Mouse (Mus musculus) mesoderm, embryonic 11.5 days (tissue): Measurements from ENCODE around the gene Inpp4a.

ENCODE experiments used
- DNase-seq: peaks from one replicate; pipeline ENCODE4 v3.0.0-alpha.2; 2012; ENCODE audit warnings: low read depth, low spot score

Gene Inpp4a

DNA sequence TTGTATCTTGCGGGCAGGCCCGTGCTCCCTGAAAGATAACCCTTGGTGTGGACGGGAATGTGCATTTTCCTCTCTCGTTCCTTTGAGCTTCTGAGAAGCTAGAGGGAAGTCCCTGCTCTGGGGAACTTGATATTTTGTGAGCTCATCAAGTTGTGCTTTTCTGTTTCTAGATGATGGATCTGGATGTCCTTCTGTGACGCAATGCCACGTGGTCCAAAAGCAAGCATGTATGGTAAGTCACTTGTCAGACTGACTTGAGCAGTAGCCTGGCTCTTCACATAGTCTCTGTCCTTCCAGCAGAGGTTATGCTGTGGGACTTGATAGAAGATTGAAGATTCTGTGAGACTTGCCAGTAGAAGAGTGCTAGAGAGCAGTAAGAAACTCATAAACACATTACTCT, 57.5 kb downstream of the Inpp4a start:
- no peak for DNase-seq

DNA sequence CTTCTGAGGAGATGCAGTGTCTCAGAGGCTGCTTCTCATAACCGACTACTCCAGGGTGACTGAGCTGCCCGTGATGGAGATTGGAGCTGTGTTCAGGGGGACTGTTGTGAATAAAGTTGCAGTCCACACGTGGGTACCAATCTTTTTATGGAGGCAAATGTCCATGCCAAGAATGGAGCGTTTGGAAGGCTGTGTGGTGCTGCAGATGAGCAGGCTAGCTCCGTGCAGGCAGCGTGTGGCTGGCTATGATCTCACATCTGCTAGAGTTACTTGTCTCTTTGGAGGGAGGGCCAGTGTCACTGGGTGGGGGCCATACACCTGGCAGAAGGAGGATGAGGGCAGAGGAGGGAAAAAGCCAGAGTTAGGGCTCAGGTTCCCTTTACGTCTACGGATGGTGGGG, 59.0 kb downstream of the Inpp4a start:
- no peak for DNase-seq

DNA sequence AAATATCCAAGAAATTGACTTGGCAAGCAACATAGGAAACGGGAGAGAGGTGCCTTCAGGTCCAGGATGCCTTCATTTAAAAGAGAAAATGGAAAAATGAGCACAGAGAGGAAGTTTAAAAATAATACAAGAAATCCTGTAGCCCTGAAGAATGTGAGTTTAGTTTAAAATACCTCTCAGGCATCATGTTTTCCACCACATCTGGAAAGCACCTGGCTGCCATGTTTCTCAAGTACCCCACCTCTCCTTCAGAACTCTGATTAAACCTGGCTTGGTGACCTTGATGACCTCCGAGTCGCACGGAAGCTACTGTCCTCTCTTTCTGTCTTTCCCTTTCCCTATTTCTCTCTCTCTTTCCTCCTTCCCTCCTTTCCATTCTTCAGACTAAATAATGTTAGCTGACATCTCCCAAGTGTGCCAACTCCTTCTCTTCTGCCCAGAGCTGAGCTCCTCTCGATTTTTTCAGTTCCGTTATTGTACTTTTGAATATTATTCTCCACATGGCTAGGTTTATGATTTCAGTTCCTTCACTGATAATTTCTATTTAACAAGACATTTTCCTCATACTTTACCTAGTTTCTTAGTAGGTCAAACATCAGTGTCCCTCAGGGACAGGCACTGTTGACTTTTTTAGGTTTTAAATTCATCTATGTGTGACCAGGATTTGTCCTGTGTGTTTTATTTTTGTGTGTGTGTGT, 59.9 kb downstream of the Inpp4a start:
- no peak for DNase-seq

DNA sequence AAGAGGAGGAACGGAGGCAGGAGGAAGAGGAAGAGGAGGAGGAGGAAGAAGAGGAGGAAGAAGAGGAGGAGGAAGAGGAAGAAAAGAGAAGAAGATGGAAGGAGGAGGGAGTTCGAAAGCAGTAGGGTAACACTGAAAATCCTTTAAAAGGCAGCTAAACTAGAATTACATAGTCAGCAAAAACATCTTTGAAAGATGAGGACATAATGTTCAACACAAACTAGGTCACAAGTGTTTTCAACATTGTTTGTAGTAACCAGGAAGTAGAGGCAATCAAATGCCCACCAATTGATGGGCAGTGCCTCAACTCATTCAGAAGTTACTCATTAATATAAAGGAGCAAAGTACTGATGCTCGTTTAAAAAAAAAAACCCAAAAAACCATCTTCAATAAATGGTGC, 61.1 kb downstream of the Inpp4a start:
- DNase-seq = no peak

DNA sequence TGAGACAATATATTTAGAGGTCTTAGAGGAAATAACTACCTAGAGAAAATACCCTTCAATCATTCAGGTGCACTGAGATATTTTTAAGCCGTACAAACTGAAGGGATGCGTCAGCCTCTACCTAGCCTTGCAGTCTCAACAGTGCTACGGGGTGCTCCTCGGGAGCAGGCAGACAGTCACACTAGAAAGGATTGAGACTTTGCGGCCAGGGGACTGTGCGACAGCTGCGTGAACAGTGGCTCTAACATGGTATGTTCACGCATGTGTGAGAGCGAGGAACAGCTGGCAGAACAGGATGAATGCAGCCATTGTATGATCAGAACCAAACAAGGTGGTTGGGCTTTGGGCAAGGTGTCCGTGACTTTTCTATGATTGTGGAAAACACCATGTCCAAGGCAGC, 63.1 kb downstream of the Inpp4a start:
- peak; percentile 9 for DNase-seq

DNA sequence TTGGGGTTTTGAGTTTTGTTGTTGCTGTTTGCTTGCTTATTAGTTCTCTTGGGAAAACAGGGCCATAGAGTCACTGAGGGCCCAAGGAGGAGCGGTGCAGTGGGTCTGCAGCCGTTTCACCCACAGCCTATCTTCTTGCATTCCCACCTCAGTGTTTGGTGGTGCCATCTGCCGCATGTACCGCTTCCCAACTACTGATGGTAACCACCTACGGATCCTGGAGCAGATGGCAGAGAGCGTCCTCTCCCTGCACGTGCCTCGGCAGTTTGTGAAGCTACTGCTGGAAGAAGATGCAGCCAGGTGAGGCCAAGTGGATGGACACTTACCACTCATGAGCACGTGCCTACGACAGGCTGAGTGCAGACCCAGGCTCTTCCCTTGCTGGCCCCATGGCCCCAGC, 68.5 kb downstream of the Inpp4a start:
- no peak for DNase-seq

DNA sequence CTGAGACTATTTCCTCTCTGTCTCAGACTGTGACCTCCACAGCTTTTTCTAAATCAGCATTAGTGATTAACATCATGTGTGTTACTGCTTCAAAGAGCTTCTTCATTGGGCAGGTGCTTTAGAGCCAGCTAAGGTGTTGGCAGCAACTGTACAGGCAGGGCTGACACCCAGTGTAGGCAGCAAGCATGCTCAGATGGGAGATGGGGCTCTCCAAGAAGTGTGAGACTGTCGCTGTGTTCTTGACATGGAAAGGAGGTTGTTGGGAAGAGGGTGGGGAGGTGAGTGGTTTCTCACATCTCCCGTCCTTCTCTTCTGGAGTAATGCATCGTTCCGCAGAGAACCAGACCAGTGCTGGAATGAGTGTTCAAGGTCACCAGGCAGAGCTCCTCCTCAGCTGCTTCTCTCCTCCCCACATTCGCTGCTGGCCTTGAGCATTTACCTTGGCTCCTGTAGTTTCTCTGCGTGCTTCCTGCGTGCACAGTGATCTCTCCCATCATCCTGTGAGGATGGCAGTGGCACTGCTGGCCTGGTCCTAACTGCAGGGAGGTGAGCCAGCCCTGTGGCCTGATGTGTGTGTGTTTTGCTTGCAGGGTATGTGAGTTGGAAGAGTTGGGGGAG, 69.2 kb downstream of the Inpp4a start:
- DNase-seq = no peak

DNA sequence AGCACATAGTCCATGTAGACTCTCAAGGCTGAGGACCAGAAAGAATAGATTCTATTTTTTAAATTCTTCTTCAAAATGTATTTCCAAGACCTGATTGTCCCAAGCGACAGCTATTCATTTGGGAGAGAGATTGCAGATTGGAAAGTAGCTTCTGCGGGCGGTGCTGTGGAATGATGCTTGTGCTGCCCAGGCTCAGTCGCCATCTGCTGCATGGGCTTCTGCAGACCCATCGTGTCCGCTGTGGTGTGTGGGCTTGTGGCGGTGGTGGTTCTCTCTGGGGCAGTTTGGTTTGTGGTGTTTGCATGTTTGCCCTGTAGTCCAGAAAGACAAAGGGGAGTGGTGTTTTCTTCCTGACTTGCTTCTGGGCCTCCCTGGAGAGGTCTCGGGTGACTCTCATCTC, 76.5 kb downstream of the Inpp4a start:
- no peak for DNase-seq

DNA sequence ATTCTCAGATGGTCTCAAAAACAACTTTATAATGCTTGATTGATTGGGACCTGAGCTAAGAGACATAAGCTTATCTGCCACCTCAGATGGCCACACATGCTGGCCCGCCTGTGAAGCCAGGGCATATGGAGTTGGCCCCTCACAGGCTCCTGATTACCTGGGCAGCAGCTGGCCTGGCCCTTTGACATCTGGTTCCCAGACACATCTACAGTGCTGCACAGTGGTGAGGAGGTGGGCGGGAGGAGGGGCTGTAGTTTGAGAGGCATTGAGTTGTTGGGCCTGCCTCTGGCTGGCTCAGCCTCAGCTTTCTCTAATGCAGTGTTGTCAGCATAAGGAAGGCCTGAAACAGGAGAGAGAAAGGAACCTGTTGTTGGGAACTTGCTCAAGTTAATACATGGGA, 77.1 kb downstream of the Inpp4a start:
- DNase-seq = peak; percentile 8

DNA sequence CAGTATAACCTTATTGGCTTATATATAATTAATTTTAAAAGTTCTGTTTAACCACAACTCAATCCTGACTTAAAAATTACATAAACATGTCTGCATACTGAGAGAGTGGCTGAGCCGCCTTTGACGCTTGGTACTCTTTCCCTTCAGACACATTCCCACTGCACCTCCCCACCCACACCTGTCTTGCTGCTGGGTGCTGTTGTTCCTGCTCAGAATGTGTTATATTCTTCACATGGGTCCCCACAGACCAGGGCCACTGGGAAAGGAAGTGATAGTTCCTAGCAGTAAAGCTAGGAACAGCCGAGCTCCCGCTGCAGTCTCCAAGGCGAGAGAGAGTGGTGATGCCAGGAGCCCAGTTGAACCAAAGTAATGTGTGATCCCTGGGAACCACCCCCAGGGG, 78.4 kb downstream of the Inpp4a start:
- DNase-seq = no peak

DNA sequence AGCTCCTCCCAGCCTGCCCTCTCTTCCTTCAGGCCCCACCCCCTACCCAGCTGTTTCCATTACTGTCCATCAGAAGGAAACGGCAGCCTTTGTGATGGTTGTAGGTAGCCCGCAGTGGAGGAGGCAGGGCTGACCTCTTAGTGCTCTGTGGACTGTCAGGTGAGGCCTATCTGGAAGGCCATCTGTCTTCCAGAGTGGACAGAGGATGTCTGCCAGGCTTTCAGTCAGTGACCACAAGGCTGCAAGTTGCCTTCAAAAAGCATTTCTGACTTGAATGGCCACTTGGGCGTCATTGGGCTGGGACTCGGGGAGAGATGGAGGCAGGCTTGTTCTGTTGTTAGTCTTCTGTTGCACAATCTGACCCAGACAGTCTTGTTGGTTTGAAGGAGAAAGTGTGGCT, 79.9 kb downstream of the Inpp4a start:
- no peak for DNase-seq

DNA sequence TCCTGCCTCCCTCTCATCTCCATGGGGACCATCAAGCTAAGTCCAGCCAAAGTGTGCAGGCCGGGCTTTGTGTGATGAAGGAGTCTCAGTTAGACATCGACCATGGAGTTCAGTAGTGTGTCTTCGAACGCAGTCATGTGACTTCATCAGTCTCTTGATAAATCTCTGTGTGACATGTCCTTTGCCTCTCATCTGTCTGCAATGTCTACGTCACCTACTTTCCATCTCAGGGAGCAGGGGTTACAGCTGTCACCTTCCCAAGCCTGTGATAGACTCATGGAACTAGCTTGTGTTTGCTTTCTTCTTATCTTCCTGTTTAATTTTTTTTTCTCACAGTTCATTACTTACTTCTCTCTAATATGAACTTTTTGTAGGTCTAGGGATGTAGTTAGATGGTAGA, 81.2 kb downstream of the Inpp4a start:
- DNase-seq = no peak

DNA sequence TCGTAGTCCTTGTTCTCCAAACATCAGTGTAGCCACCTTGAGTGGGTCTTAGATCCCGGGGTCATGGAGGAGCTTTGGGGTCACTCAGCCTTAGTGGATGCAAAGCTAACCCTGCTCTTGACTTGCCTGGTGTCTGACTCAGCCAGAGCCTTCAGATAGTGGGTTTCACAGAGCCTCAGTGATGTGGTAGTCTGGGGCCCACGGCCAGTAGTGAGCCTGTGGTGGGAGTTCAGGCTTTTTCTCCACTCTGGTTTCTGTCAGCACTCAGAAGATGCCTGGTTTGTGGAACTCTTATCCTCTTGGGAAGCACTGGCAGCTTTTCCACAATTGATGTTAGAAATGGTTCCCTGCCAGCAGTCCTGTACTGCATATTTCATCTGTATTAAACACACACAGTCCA, 84.6 kb downstream of the Inpp4a start:
- no peak for DNase-seq

DNA sequence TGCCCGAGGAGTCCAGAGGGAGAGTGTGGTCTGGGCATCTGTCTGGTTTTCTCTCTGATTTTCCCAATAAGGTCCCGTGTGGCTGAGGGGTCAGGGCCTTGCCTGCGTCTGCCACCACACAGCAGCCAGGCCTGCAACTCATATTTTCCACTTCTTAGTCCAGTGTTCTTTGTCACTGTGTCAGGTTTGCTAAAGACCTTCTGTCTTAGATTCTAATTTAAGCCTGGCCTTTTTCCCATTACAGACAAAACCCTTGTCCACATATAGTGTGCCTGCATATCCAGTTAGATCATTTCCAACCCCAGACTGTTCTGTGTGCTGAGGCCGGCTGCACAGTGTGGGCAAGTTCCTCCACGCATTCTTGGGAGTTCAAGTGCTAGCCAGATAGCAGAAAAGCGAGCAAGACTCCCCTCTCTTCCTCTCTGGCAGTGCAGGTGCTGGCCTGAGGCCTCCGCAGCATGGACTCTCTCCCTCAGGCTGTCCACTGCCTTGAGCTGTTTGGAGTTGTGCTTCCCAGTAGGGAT, 86.8 kb downstream of the Inpp4a start:
- no peak for DNase-seq

DNA sequence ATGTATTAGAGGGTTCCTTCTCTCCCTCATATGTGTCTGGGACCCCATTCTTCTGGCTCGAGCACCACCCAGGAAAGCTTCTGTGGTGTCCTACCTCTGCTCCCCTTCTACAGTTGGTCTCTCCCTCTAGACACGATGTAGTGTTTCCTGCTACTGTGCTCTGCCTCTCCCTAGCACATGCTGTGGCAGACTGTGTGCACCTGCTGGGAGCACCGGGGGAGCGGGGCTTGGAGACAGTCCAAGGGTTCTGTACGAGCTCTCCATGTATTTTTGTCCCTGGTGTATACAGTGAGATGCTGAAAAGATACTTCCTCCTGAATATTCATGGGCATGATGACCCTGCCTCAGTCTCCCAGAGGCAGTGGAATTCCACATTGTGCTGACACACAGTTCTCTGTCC, 93.5 kb downstream of the Inpp4a start:
- DNase-seq = no peak

DNA sequence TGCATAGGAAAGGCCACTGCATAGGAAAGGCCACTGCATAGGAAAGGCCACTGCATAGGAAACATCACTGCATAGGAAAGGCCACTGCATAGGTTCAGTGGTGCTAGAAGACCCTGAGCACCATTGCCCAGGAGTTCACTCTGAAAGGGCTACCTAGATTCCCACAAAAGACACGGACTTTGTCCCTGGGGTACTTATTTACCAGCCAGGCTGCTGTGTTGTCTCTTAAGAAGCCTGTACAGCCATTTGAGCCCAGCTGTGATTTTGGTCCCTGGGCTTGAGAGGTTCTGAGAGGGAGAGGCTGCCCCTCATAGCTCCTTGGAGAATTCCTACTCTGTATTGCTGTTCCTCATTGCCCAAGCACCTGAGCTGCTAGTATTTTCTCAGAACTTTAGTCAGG, 96.8 kb downstream of the Inpp4a start:
- DNase-seq = no peak

DNA sequence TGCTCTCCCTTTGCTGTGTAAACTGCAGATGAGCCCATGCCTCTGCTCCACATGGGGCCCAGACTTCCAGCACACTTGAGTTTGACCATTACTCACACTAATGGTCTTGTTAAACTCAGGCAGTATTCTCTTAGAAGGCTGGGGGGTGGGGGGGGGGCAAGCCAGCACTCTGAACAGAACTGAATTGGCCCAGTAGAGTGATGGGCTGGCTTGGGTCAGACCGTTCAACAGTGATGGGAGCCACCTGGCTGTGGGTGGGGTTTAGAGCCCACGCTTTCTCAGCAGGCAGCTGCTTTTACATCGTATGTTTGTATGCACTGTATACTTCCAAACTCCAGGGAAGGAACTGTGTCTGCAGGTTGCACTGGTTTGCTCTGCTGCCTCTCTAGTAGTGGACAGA, 99.3 kb downstream of the Inpp4a start:
- DNase-seq = peak; percentile 27

DNA sequence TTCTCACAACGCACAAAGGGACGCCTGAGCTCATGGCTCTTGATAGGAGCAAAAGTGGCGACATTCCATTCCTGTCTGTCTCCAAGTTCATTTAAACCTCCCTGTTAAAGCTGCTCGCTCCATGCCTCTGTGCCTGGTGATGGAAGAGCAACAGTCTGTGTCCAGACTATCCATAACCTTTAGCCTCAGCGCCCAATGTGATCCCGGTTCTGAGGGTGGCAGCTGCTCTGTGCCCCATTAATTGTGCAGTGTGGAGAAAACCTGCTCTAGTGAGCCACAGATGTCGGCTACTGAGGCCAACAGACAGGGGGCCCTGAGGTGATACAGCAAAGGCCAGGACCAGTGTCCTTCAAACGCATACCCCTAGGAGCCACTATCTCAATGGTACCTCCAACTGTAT, 100.1 kb downstream of the Inpp4a start:
- DNase-seq = peak; percentile 12

DNA sequence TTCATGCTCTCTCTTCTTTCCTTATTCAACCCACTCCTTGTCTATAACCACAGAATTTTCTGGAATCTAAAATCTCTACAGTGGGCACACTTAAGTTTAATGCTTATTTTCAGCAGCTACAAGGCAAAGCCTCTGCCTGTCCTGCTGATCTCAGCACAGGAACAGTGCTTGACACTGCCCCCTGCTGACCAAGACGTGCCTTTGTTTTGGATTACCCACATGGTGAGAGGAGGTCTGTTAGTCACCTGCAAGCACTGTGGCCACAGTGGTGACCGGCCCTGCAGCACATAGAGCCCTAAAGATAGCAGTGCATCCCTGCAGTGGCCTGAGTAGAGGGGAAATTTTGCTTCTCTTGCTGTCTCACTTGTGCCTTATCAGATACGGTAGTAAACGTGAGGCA, 102.0 kb downstream of the Inpp4a start:
- DNase-seq = peak; percentile 72

DNA sequence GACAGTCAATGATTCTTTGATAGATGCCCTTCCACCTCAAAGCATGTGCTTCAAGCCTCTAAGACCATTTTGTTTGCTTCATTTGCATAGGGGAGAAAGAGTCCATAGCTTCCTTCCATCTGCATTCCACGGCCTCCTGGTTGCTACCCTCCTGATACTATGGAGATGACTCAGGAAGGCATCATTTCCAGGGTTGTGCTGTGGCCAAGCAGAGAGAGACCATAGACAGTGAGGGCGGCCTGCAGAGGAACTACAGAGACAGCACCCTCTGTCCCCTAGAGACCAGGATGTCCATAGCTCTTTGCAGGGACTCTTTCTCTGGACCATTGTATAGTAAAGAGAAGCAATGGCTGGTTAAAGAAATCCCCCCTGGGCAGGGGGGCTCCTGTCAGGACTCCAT, 105.5 kb downstream of the Inpp4a start:
- DNase-seq = no peak

DNA sequence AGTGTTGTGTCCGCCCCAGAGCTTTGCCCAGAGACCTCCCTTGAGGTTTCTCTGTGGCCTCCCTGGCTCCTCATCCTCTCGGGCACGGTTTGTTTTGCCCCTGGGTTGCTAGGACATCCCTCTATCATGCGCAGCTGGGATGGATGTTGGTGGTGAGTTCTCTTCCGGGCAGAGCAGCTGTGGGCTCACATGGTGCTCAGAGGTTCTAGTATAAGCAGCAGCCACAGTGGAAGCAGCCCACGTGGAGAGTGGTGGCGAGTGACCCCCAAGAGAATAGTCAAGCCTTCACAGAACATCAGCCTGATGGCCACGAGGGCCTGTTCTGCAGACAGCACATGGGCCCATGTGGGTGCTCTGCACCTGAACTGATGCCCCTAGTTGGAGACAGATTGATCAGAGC, 107.6 kb downstream of the Inpp4a start:
- DNase-seq = no peak

DNA sequence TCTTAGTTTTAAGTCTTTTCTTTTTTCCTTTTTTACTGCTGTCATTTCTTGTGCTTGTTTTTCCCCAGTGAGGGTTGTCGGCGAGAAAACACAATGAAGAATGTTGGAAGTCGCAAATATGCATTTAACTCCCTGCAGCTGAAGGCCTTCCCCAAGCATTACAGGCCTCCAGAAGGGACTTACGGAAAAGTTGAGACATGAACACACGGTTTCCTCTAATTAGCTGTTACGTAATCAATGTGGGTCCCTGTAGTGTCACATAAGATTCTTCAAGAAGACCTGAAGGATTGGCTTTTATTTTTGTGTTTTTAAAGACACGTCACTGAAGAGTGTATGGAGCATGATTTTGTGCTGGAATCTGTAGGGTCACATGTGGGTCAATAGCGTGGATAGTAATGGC, 108.4 kb downstream of the Inpp4a start:
- no peak for DNase-seq

DNA sequence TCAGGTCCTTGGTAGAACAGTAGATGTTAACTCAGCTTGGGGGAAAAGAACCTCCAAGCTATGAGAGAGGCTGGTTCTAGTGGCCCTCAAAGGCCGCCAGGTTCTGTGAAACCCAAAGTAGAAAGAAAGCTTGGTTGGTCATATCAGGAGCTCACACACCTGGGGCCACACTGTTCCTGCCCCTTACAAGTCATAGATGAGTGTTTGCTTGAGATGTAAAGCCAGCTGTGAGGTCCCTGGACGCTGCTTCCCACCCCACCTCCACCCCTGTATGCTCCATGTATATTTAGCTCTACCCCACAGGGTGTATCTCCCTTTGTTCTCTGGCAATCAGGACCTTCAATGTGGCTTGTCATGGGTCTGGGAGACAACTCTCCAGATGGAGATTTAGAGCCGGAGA, 109.0 kb downstream of the Inpp4a start:
- DNase-seq = no peak

DNA sequence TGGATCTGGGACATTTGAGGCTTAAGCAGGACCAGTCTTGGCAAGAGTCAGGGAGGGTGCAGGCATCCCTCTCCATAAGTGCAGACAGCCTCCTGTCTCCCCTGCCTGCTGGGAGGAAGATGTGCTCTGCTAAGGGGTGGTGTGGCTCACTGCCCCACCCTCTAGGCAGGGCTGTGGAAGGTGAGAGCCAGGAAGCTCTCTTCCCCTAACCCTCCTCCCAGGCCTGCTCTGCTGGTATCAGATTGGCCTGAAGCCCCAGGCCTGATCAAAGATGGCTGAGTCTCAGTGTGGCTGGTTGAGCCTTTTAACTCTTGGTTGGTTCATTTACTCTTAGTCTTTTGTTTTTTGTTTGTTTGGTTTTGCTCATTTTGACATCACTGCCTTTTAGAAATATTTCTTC, 110.0 kb downstream of the Inpp4a start:
- no peak for DNase-seq
